Mouse (Mus musculus) embryonic facial prominence, embryonic 10.5 days (tissue): ENCODE measurements around the gene Ovgp1. TPM values are rescaled to one million over a fixed set of nuclear protein-coding genes. Genes with fewer than 3 reads are reported as not detected.

Experiments
- DNase-seq: peaks from one replicate; pipeline ENCODE4 v3.0.0-alpha.2; 2017; ENCODE audit warnings: low spot score
- H3K27ac ChIP-seq: fragments of 300-500 bp; sonication (generic); replicated peaks from 2 replicates; pipeline ENCODE4 v1.5.1; 2016; ENCODE audit warnings: mild to moderate bottlenecking
- H3K27me3 ChIP-seq: fragments of 300-500 bp; sonication (generic); replicated peaks from 2 replicates; pipeline ENCODE4 v1.6.1; 2016; ENCODE audit warnings: low read depth, mild to moderate bottlenecking; ENCODE audit not compliant: poor library complexity, severe bottlenecking
- H3K36me3 ChIP-seq: fragments of 300-500 bp; sonication (generic); replicated peaks from 2 replicates; pipeline ENCODE4 v1.6.1; 2016; ENCODE audit warnings: mild to moderate bottlenecking, moderate library complexity
- H3K4me1 ChIP-seq: fragments of 300-500 bp; sonication (generic); 2 replicates; pipeline ENCODE4 v1.6.1; 2016
- H3K4me3 ChIP-seq: fragments of 300-500 bp; sonication (generic); 2 replicates; pipeline ENCODE4 v1.5.1; 2016; ENCODE audit warnings: mild to moderate bottlenecking, moderate library complexity
- H3K9me3 ChIP-seq: fragments of 300-500 bp; sonication (generic); 2 replicates; pipeline ENCODE4 v1.6.1; 2016; ENCODE audit warnings: mild to moderate bottlenecking
- WGBS: fragments of 180-500 bp; shearing (Covaris S2); methylation state at CpG from one replicate; pipeline ENCODE4 v1.1.7; 2016; 5-methylcytosine and 5-hydroxymethylcytosine counted together
- polyA plus RNA-seq: library from polyadenylated mRNA; unstranded; fragments of >200 nt; fragmentation: Nextera tagmentation; extraction: Ambion mirVana; gene quantifications from 2 replicates; pipeline ENCODE4 v1.2.1, GENCODE M21; 2016

The Ovgp1 gene
- 2.0 and 2.7 TPM in 2 replicates for polyA plus RNA-seq

DNA sequence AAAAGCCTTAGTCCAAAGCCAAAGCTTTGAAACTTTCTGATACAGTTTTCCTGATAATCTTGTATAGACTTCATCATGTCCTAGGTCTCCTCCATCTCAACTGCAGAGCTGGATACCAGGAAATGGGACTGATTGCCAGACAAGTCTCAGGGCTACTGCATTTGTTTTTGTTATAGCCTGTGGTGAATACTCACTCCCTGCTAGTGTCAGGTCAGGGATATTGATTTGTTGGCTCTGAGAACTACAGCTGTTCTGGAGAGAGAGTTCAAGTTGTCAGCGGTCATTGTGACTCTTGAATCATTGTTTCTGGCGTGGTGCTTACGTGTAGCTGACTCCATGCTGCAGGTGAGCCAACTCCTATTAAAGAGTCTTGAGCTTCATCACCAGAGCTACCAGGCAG, at the start of gene Ovgp1:
Gene Ovgp1, plus strand, starts transcription at position 301 of the 400 bp plus-strand sequence.
- H3K36me3 ChIP-seq, result peaks cover 27% of the 10 kb centered on the region
- H3K4me1 ChIP-seq, result no peaks in the 10 kb centered on the region
- no peaks in the 10 kb centered on the region for H3K9me3 ChIP-seq
- no peak within 1 kb of the TSS for H3K27ac ChIP-seq
- DNase-seq, result no peak
- H3K27me3 ChIP-seq, result no peaks in the 10 kb centered on the region
- WGBS, result 86% methylated on average over 3 of the region's 3 CpGs
- H3K4me3 ChIP-seq, result no peak within 1 kb of the TSS

DNA sequence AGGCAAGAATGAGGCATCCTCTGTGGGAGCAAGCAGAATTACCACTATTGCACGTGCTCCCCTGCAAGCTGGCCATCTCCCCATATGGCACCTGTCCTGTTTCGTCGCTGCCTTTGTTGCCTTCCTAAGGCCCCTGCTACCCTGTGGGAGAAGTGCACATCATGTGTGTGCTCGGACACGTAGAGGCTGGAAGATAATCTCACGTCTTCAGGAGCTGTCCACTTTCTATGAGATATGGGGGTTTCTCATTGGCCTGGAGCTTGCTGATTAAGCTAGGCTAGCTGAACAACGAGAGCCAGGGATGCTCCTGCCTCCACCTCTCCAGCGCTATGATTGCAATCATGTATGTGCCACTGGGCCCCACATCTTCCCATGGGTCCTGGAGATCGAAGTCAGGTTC, 48.9 kb upstream of the Ovgp1 start:
- H3K36me3 ChIP-seq, result no peaks in the 10 kb centered on the region
- no peak for DNase-seq
- no peaks in the 10 kb centered on the region for H3K27me3 ChIP-seq
- no peak overlapping the region for H3K4me3 ChIP-seq
- no peaks in the 10 kb centered on the region for H3K9me3 ChIP-seq
- WGBS, result 88% methylated on average over 9 of the region's 9 CpGs
- H3K4me1 ChIP-seq, result no peaks in the 10 kb centered on the region
- no peak overlapping the region for H3K27ac ChIP-seq

DNA sequence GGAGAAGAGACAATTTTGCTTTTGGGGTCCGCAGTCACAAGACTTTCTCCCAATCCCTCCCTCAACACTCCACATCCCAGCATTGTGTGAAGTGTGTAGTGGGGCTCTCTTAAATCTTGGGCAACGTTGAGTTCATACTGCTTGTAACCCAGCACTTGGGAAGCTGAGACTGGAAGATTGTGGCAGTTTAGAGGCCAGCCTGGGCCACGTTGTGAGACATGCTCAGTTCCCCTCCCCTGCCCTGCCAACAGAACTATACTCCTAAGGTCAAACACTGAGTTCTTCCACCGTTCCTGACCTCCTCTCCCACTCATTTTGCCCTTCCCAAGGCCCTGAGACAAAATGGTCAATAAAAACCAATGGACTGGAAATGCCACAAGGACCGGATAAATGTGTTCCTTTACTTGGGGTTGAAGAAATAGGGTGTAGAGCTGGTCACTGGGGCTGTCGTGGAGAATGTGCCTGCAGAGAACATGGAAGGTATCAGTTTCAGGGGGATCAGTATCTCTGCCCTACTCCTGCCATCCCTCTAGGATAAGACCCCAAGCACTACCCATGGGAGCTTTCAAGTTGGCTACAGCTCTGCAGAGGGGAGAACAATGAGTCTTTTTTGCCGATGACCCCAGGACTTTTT, 45.8 kb upstream of the Ovgp1 start:
- Histone ChIP-seq H3K27ac (no peak overlapping the region), H3K4me3 (no peak overlapping the region), H3K9me3 (no peaks in the 10 kb centered on the region), H3K36me3 (no peaks in the 10 kb centered on the region), H3K4me1 (no peaks in the 10 kb centered on the region), H3K27me3 (no peaks in the 10 kb centered on the region)
- 83% methylated on average over 7 of the region's 7 CpGs for WGBS
- no peak for DNase-seq

DNA sequence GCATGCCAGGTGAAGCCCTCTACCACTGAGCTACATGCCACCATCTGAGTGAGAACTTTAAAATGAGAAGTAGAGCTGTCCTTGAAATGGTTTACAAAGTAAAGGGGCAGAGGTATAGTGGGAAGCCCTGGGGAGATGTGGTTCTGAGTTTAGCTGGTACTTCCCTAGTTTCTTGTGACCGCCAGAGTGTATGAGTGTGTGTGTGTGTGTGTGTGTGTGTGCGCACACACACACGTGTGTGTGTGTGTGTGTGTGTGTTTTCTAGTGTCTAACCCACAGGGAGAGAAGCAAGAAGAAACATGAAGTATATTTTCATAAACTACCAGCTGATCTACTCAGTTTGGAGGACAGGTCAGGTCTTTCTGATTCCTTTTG, 45.3 kb upstream of the Ovgp1 start:
- Histone ChIP-seq H3K27me3 (no peaks in the 10 kb centered on the region), H3K27ac (no peak overlapping the region), H3K4me3 (no peak overlapping the region), H3K4me1 (no peaks in the 10 kb centered on the region), H3K9me3 (no peaks in the 10 kb centered on the region), H3K36me3 (no peaks in the 10 kb centered on the region)
- 89% methylated on average over 3 of the region's 3 CpGs for WGBS
- DNase-seq, result no peak

DNA sequence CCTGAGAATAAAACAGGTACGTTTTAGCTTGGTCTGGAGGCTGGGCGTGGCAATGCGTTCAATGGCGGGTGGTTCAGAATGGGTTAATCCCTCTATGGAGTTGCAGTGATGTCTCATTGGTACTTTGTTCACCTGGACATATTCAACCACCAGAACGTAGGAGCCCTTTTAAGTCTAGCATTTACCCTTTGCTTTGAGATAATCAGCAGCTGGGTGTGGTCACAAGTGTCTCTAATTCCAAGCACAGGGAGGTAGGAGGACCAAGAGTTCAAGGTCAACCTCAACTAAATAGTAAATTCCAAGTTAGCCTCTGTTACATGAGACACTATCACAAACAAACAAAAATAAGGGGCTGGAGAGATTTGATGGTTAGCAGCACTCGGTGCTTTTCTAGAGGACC, 44.7 kb upstream of the Ovgp1 start:
- Histone ChIP-seq H3K36me3 (no peaks in the 10 kb centered on the region), H3K4me1 (no peaks in the 10 kb centered on the region), H3K4me3 (no peak overlapping the region), H3K9me3 (no peaks in the 10 kb centered on the region), H3K27ac (no peak overlapping the region), H3K27me3 (no peaks in the 10 kb centered on the region)
- no peak for DNase-seq
- 88% methylated on average over 6 of the region's 6 CpGs for WGBS

DNA sequence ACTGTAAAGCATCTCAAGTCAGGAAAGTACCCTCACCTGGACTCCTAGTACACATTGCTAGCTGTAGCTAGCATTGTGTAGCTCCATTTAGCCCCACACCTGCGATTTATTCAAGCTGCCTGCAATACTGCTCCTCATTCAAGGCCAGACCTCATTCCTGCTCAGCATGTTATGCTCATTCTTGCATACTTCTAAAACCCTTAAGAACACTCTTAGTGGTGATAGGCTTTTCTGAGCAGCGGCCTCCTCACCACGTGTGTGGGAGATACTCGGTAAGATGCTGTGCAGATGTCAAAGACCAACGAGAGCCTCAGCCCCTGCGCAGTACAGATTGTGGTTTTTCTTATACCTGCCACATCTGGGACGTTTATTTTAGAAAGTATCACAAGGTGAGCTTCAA, 43.7 kb upstream of the Ovgp1 start:
- Histone ChIP-seq H3K27me3 (no peaks in the 10 kb centered on the region), H3K36me3 (no peaks in the 10 kb centered on the region), H3K4me3 (no peak overlapping the region), H3K9me3 (no peaks in the 10 kb centered on the region), H3K4me1 (no peaks in the 10 kb centered on the region), H3K27ac (no peak overlapping the region)
- WGBS, result 83% methylated on average over 7 of the region's 7 CpGs
- no peak for DNase-seq

DNA sequence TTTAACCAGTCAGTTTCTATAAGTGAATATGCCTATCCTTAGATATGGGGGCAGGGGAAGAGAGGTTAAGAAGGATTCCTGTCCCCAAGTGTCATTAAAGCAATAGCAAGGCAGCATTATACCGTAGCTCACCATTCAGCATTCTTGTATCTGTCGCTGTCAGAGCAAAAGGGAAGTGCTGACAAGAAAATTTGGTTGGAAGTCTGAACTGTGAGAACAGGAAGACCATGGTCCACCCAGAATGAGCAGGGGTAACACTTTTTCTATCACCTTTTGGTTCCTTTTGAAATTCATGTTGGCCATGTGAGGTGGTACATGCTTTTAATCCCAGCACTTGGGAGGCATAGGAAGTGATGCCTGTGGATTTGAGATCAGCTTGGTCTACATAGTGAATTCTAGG, 42.4 kb upstream of the Ovgp1 start:
- WGBS, result 93% methylated on average over 2 of the region's 2 CpGs
- H3K27me3 ChIP-seq, result no peaks in the 10 kb centered on the region
- no peak overlapping the region for H3K27ac ChIP-seq
- no peak for DNase-seq
- no peaks in the 10 kb centered on the region for H3K4me1 ChIP-seq
- H3K4me3 ChIP-seq, result no peak overlapping the region
- no peaks in the 10 kb centered on the region for H3K36me3 ChIP-seq
- no peaks in the 10 kb centered on the region for H3K9me3 ChIP-seq

DNA sequence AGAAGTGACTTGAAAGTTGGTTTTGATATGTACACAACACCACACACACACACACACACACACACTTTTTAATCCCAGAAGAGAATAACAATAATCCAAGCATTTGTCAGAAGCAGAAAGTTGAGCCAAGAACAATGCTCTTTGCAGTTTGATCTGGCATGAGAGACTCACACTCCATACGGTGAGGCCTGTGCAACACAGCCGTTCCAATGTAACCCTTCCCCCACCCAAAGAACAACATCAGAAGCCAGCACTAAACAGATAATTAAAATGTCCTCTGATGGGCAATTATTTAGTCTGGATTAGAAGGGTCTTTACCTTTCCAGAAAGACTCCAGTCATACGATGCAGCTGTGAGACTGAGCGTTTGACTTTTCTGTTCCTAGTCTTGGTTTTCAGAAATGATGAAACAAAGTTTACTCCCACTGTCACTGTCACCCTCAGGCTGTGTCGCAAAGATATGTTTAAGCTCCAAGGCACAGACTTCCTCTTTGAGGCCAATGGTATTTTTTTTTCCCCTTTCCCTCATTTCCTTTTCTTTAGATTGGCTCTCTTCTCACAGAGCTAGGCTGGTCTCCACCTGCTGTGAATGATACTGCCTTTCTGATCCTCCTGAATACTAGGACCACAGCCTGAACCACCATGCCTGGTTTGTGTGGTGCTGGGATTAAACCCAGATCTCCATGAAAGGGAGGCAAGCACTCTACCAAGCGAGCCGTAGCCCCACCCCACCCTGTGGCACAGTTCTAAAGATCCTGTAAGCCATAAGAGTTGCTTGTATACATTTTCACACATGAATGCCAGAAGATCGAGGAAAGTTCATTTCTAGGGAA, 41.1 kb upstream of the Ovgp1 start, which contains the start of gene I830077J02Rik:
Gene I830077J02Rik, minus strand, starts transcription at position 425 of the 832 bp plus-strand sequence.
- no peak for DNase-seq
- Histone ChIP-seq H3K4me1 (no peaks in the 10 kb centered on the region), H3K27me3 (no peaks in the 10 kb centered on the region), H3K4me3 (no peak within 1 kb of the TSS), H3K27ac (no peak within 1 kb of the TSS), H3K9me3 (no peaks in the 10 kb centered on the region), H3K36me3 (peaks cover 6% of the 10 kb centered on the region)
- WGBS, result 88% methylated on average over 8 of the region's 8 CpGs

DNA sequence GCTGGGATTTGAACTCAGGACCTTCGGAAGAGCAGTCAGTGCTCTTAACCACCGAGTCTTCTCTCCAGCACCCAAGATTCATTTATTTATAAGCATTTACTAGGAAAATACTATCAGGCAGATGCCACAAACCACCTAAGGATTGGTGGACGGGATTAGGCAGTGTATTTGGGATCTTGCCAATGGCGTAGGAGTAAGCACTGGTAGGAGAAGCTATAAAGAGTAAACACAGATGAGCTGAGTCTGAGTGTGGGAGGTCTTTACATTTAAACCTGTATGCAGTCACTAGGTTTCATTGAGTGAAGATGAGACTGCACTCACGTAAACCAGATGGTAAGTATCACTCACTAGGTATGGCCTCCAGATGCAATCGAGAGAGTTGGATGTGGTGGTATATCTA, 39.6 kb upstream of the Ovgp1 start:
- no peak for DNase-seq

DNA sequence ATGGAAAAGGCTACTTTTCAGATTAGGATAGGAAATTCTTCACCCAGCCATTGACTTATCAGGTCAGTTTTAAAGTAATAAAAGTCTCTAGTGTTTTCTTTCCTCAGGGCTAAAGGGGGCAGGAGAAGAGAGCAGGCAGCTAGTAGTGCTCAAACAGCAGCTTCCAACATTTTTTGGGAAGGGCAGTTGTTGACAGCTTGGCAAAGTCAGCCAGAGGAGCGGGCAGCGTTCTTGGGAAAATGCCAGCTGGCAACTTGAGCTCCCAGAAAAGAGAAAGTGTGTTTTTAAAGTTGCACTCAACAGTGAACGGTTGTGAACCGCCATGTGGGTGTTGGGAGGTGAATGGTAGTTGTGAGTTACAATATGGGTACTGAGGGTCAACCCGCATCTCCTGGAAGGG, 38.5 kb upstream of the Ovgp1 start:
- Histone ChIP-seq H3K9me3 (no peaks in the 10 kb centered on the region), H3K4me3 (no peak overlapping the region), H3K27ac (no peak overlapping the region), H3K27me3 (no peaks in the 10 kb centered on the region), H3K4me1 (no peaks in the 10 kb centered on the region), H3K36me3 (peaks cover 19% of the 10 kb centered on the region)
- no peak for DNase-seq
- 96% methylated on average over 5 of the region's 5 CpGs for WGBS

More for the DNA sequence above, 39.6 kb upstream of the Ovgp1 start:
- H3K27me3 ChIP-seq, result no peaks in the 10 kb centered on the region
- no peaks in the 10 kb centered on the region for H3K9me3 ChIP-seq
- no peaks in the 10 kb centered on the region for H3K4me1 ChIP-seq
- peaks cover 12% of the 10 kb centered on the region for H3K36me3 ChIP-seq
- H3K27ac ChIP-seq, result no peak overlapping the region
- no peak overlapping the region for H3K4me3 ChIP-seq
- WGBS, result 93% methylated on average over 6 of the region's 6 CpGs

DNA sequence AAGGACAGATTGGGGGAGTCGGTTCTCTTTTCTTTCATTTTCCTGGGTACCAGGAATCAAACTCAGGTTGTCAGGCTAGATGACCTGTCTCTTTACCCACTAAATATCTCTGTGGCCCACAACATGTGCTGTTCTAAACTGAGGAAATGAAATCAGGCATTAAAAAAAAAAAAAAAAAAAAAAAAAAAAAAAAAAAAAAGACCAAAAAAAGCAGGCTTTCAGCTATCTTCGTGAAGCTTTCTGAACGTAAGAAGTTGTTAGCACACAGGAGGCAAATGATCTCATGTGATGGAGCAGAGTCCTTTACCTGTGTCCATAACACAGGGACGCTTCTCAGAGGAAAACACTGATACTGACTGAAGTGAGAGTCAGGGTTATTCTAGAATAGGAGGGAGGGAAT, 37.4 kb upstream of the Ovgp1 start:
- no peak overlapping the region for H3K27ac ChIP-seq
- no peaks in the 10 kb centered on the region for H3K4me1 ChIP-seq
- 94% methylated on average over 4 of the region's 4 CpGs for WGBS
- peaks cover 30% of the 10 kb centered on the region for H3K36me3 ChIP-seq
- H3K4me3 ChIP-seq, result no peak overlapping the region
- no peaks in the 10 kb centered on the region for H3K9me3 ChIP-seq
- DNase-seq, result no peak
- H3K27me3 ChIP-seq, result no peaks in the 10 kb centered on the region

DNA sequence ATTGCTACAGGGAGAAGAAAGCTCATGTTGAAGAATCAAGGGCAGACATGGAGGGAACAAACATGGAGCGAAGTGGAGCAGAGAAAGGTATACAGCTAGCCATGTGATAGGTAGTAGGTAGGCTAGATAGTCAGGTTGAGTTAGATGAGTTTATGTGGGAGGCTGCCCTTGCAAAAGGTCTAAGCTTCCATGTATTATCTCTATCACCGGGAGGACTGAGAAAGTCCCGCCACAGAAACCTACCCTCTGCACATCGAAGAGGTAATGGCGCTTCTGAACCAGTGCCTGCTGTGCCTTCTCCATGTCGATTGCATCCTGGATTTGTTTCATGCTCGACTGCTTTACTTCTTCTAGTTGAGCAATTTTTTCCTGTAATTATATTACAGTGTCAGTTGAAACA, 22.2 kb upstream of the Ovgp1 start:
- H3K27me3 ChIP-seq, result no peaks in the 10 kb centered on the region
- DNase-seq, result no peak
- H3K27ac ChIP-seq, result no peak overlapping the region
- H3K9me3 ChIP-seq, result no peaks in the 10 kb centered on the region
- 94% methylated on average over 7 of the region's 7 CpGs for WGBS
- no peaks in the 10 kb centered on the region for H3K4me1 ChIP-seq
- H3K4me3 ChIP-seq, result no peak overlapping the region
- peaks cover 100% of the 10 kb centered on the region for H3K36me3 ChIP-seq

DNA sequence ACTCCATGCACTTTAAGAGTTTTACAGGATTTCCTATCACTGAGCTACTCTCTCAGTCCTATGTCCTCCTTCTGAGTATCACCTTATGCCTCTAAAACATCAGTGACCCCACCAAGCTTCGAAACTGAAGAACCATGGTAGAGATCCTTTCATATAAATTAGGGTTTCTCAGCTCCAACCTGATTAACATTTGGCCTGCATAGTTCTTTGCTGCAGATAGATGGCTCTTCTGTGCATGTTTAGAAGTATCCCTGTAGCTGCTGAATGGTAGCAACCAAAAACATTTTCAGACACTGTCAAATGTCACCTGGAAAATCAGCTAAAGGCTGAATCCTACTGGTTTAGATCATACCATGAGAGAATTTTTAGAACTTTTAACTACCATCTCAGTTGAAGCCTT, 16.3 kb upstream of the Ovgp1 start:
- peaks cover 69% of the 10 kb centered on the region for H3K36me3 ChIP-seq
- H3K27ac ChIP-seq, result no peak overlapping the region
- H3K9me3 ChIP-seq, result no peaks in the 10 kb centered on the region
- DNase-seq, result no peak
- H3K27me3 ChIP-seq, result no peaks in the 10 kb centered on the region
- H3K4me3 ChIP-seq, result peak overlapping the region; percentile 97
- peaks cover 26% of the 10 kb centered on the region for H3K4me1 ChIP-seq
- WGBS, result 94% methylated on average over 1 of the region's 1 CpGs
